15 mouse cellular contexts compared by ENCODE assay signal in genomic region chr10:60689396-60689795, GRCm38 (mm10).
"Had no signal": no experiment of that assay in that cellular context is flagged by ENCODE, and none has a peak within 500 bp of the region (broad histone marks: within the 10 kb centered on the region; RNA-seq: fewer than 3 reads in every experiment).

No protein-coding gene starts in this region.

- DNase-seq: heart, postnatal 10 days; heart, postnatal 36 days; heart, postnatal 4 days; kidney, adult 11 months; kidney, adult 18-20 months; kidney, adult 2 months; kidney, adult 8-10 months; kidney, adult 9 months; kidney, postnatal 10 days; kidney, postnatal 14 days; kidney, postnatal 25 days; kidney, postnatal 36 days; kidney, postnatal 4 days; layer of hippocampus, adult 9-11 months; layer of hippocampus, postnatal 36 days had no signal
